Mouse (Mus musculus) midbrain, postnatal 0 days (tissue): ENCODE measurements around the gene Tmem189. TPM values are rescaled to one million over a fixed set of nuclear protein-coding genes. Genes with fewer than 3 reads are reported as not detected.

ENCODE experiments used
- ATAC-seq: fragments of 200-750 bp; cut with Nextera tagmentation; 2 replicates; pipeline ENCODE4 v1.8.0; 2017; ENCODE audit warnings: moderate number of reproducible peaks, mild to moderate bottlenecking, moderate TSS enrichment, moderate library complexity; ENCODE audit not compliant: low FRiP score
- DNase-seq: peaks from one replicate; pipeline ENCODE4 v3.0.0-alpha.2; 2015; ENCODE audit warnings: low spot score
- H3K27ac ChIP-seq: fragments of 300-500 bp; sonication (generic); 2 replicates; pipeline ENCODE4 v1.5.1; 2014; ENCODE audit warnings: low read depth, mild to moderate bottlenecking, low read length, mixed read lengths
- H3K27me3 ChIP-seq: fragments of 300-500 bp; sonication (generic); 2 replicates; pipeline ENCODE4 v1.6.1; 2014; ENCODE audit warnings: low read length, control low read depth, mixed read lengths; ENCODE audit not compliant: insufficient read depth
- H3K36me3 ChIP-seq: fragments of 300-500 bp; sonication (generic); 2 replicates; pipeline ENCODE4 v1.6.1; 2014; ENCODE audit warnings: low read length, control low read depth, mixed read lengths; ENCODE audit not compliant: insufficient read depth
- H3K4me1 ChIP-seq: fragments of 300-500 bp; sonication (generic); 2 replicates; pipeline ENCODE4 v1.6.1; 2014; ENCODE audit warnings: mild to moderate bottlenecking, control low read depth, antibody characterized with exemption, low read length, mixed read lengths; ENCODE audit not compliant: insufficient read depth
- H3K4me2 ChIP-seq: fragments of 300-500 bp; sonication (generic); 2 replicates; pipeline ENCODE4 v1.6.1; 2014; ENCODE audit warnings: low read depth, mild to moderate bottlenecking, low read length, mixed read lengths; ENCODE audit not compliant: poor library complexity, severe bottlenecking
- H3K4me3 ChIP-seq: fragments of 300-500 bp; sonication (generic); 2 replicates; pipeline ENCODE4 v1.5.1; 2014; ENCODE audit warnings: low read depth, mild to moderate bottlenecking, low read length, moderate library complexity
- H3K9ac ChIP-seq: fragments of 300-500 bp; sonication (generic); replicated peaks from 2 replicates; pipeline ENCODE4 v1.6.1; 2014; ENCODE audit warnings: mild to moderate bottlenecking, low read length, moderate library complexity, mixed read lengths; ENCODE audit not compliant: poor library complexity, severe bottlenecking
- H3K9me3 ChIP-seq: fragments of 300-500 bp; sonication (generic); 2 replicates; pipeline ENCODE4 v1.6.1; 2016; ENCODE audit warnings: low read length, control low read depth
- CTCF ChIP-seq: IDR thresholded peaks from 2 replicates; pipeline ENCODE4 v1.5.1; 2016; ENCODE audit warnings: antibody characterized with exemption, mild to moderate bottlenecking
- WGBS: fragments of 180-500 bp; shearing (Covaris S2); extraction: QIAGEN DNeasy Blood & Tissue Kit; methylation state at CpG from one replicate; pipeline ENCODE4 v1.1.7; 2014; 5-methylcytosine and 5-hydroxymethylcytosine counted together
- polyA plus RNA-seq: library from polyadenylated mRNA; unstranded; fragments of >200 nt; fragmentation: Nextera tagmentation; extraction: Ambion mirVana; gene quantifications from 2 replicates; pipeline ENCODE4 v1.2.1, GENCODE M21; 2015
- total RNA-seq: library from RNA; depleted of rRNA; stranded (reverse); fragments of >200 nt; gene quantifications from 2 replicates; pipeline ENCODE4 v1.2.3, GENCODE M21; 2014

Gene Tmem189
- total and polyA plus RNA-seq, 2 experiments from 2014 or later = 33.5 to 65.9 TPM

GRCm38 (mm10) chr2:167706183-167706939 lies 16.7 kb upstream of the Tmem189 start:
- 83% methylated on average over 11 of the region's 11 CpGs for WGBS
- H3K36me3 ChIP-seq = no peaks in the 10 kb centered on the region
- H3K4me1 ChIP-seq = no peaks in the 10 kb centered on the region
- H3K4me3 ChIP-seq = no peak overlapping the region
- DNase-seq = no peak
- no peak overlapping the region for H3K4me2 ChIP-seq
- H3K27ac ChIP-seq = no peak overlapping the region
- H3K9me3 ChIP-seq = no peaks in the 10 kb centered on the region
- H3K9ac ChIP-seq = no peak overlapping the region
- no peak for TF ChIP-seq CTCF
- no peaks in the 10 kb centered on the region for H3K27me3 ChIP-seq
- ATAC-seq = no peak

- Histone ChIP-seq H3K9me3 (no peaks in the 10 kb centered on the region), H3K4me2 (no peak overlapping the region), H3K4me3 (no peak overlapping the region), H3K36me3 (no peaks in the 10 kb centered on the region), H3K27me3 (no peaks in the 10 kb centered on the region), H3K4me1 (no peaks in the 10 kb centered on the region), H3K9ac (no peak overlapping the region), H3K27ac (no peak overlapping the region)
- 89% methylated on average over 4 of the region's 4 CpGs for WGBS
- no peak for TF ChIP-seq CTCF
- ATAC-seq = no peak
- no peak for DNase-seq
These were observed 14.8 kb upstream of the Tmem189 start for GRCm38 (mm10) chr2:167704409-167704808.

- H3K27ac ChIP-seq = no peak overlapping the region
- no peaks in the 10 kb centered on the region for H3K27me3 ChIP-seq
- no peak overlapping the region for H3K4me2 ChIP-seq
- no peaks in the 10 kb centered on the region for H3K4me1 ChIP-seq
- no peaks in the 10 kb centered on the region for H3K36me3 ChIP-seq
- DNase-seq (no peak), ATAC-seq (no peak)
- H3K9ac ChIP-seq = no peak overlapping the region
- no peaks in the 10 kb centered on the region for H3K9me3 ChIP-seq
- H3K4me3 ChIP-seq = no peak overlapping the region
- WGBS = 68% methylated on average over 6 of the region's 6 CpGs
- no peak for TF ChIP-seq CTCF
These were observed 12.5 kb upstream of the Tmem189 start for GRCm38 (mm10) chr2:167702126-167702525.

- H3K27me3 ChIP-seq = no peaks in the 10 kb centered on the region
- WGBS = 58% methylated on average over 5 of the region's 5 CpGs
- no peaks in the 10 kb centered on the region for H3K4me1 ChIP-seq
- no peaks in the 10 kb centered on the region for H3K36me3 ChIP-seq
- no peaks in the 10 kb centered on the region for H3K9me3 ChIP-seq
- no peak overlapping the region for H3K4me2 ChIP-seq
- ATAC-seq (no peak), DNase-seq (no peak)
- H3K27ac ChIP-seq = no peak overlapping the region
- TF ChIP-seq CTCF = no peak
- no peak overlapping the region for H3K4me3 ChIP-seq
- H3K9ac ChIP-seq = no peak overlapping the region
These were observed 11.8 kb upstream of the Tmem189 start for GRCm38 (mm10) chr2:167701472-167701871.

- no peak overlapping the region for H3K4me3 ChIP-seq
- no peak for TF ChIP-seq CTCF
- H3K4me1 ChIP-seq = no peaks in the 10 kb centered on the region
- H3K9ac ChIP-seq = 0 out of 2 replicates have a peak overlapping the region, but pooled peaks have one; percentile 8
- H3K9me3 ChIP-seq = no peaks in the 10 kb centered on the region
- 76% methylated on average over 5 of the region's 5 CpGs for WGBS
- H3K36me3 ChIP-seq = no peaks in the 10 kb centered on the region
- no peak overlapping the region for H3K4me2 ChIP-seq
- no peak overlapping the region for H3K27ac ChIP-seq
- ATAC-seq = no peak
- DNase-seq = no peak
- H3K27me3 ChIP-seq = no peaks in the 10 kb centered on the region
These were observed 10.4 kb upstream of the Tmem189 start for GRCm38 (mm10) chr2:167700018-167700417.

GRCm38 (mm10) chr2:167697902-167698301 lies 8.3 kb upstream of the Tmem189 start:
- H3K36me3 ChIP-seq = no peaks in the 10 kb centered on the region
- ATAC-seq (no peak), DNase-seq (no peak)
- WGBS = 66% methylated on average over 5 of the region's 5 CpGs
- TF ChIP-seq CTCF = no peak
- H3K27ac ChIP-seq = no peak overlapping the region
- no peak overlapping the region for H3K4me2 ChIP-seq
- no peaks in the 10 kb centered on the region for H3K27me3 ChIP-seq
- H3K9me3 ChIP-seq = no peaks in the 10 kb centered on the region
- no peak overlapping the region for H3K4me3 ChIP-seq
- no peak overlapping the region for H3K9ac ChIP-seq
- H3K4me1 ChIP-seq = no peaks in the 10 kb centered on the region
